Comparison of ENCODE assay signal across 8 mouse cellular contexts in the genomic region with DNA sequence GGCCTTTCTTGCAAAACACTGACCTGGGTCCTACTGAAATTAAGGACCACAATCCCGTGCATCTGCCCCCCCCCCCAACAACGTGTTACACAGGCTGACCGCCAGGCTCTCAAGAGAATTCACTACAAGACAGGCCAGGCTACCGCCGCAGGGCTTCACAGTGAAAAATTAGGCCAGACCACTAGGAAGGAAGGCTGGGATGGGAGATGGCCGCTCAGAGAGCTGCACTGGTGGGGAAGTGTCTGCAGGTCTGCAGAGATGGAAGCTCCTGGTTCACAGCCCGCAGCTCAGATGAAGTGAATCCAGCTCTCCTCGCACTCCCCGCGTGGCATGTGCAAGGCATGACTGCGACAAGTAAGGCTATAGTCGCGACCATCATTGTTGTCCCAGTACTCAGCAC. TPM values are rescaled to one million over a fixed set of nuclear protein-coding genes. Genes with fewer than 3 reads are reported as not detected.
DNase-seq lines count a peak whose midpoint lies in the region; ATAC-seq and TF ChIP-seq lines count a peak whose summit lies in the region.

No protein-coding gene starts in this region.

- peak overlapping the region; percentile 94 for H3K27ac ChIP-seq in heart, embryonic 13.5 days (replicated peaks)
- H3K27ac ChIP-seq in bone marrow, adult 2 months (ENCODE audit: control insufficient read depth, insufficient read depth, low read depth, low read length, poor library complexity) = no peak overlapping the region
- H3K27ac ChIP-seq in hindbrain, embryonic 11.5 days (ENCODE audit: low read depth, low read length) = no peak overlapping the region
- H3K27ac ChIP-seq in midbrain, embryonic 14.5 days (replicated peaks; ENCODE audit: low read depth, low read length) = no peak overlapping the region

- peak overlapping the region; percentile 97 for H3K4me2 ChIP-seq in heart, embryonic 13.5 days
- H3K4me2 ChIP-seq in hindbrain, embryonic 11.5 days (replicated peaks; ENCODE audit: low read depth, low read length) = peak overlapping the region; percentile 98; the same call in 1 of the 2 replicates
- peak overlapping the region; percentile 97 for H3K4me2 ChIP-seq in midbrain, embryonic 14.5 days (ENCODE audit: low read length)

- WGBS in heart, embryonic 13.5 days = 33% methylated on average over 13 of the region's 13 CpGs
- WGBS in bone marrow, adult 2 months = 80% methylated on average over 13 of the region's 13 CpGs
- whole genome bisulfite sequencing in hindbrain, embryonic 11.5 days = 58% methylated on average over 13 of the region's 13 CpGs
- 61% methylated on average over 13 of the region's 13 CpGs for WGBS in midbrain, embryonic 14.5 days

- peaks cover 7% of the 10 kb centered on the region for H3K36me3 ChIP-seq in heart, embryonic 13.5 days
- H3K36me3 ChIP-seq in hindbrain, embryonic 11.5 days (ENCODE audit: control insufficient read depth, insufficient read depth, low read length) = no peaks in the 10 kb centered on the region
- H3K36me3 ChIP-seq in midbrain, embryonic 14.5 days (ENCODE audit: control insufficient read depth, insufficient read depth, low read length) = no peaks in the 10 kb centered on the region

- H3K9me3 ChIP-seq in heart, embryonic 13.5 days = peaks cover 4% of the 10 kb centered on the region; the same call in 1 of the 2 replicates
- H3K9me3 ChIP-seq in hindbrain, embryonic 11.5 days (ENCODE audit: control insufficient read depth, low read length) = no peaks in the 10 kb centered on the region
- no peaks in the 10 kb centered on the region for H3K9me3 ChIP-seq in midbrain, embryonic 14.5 days (ENCODE audit: control insufficient read depth, low read length)

- H3K27me3 ChIP-seq in heart, embryonic 13.5 days (replicated peaks) = peaks cover 21% of the 10 kb centered on the region; the same call in 1 of the 2 replicates
- H3K27me3 ChIP-seq in hindbrain, embryonic 11.5 days (ENCODE audit: control insufficient read depth, insufficient read depth, low read length) = peaks cover 16% of the 10 kb centered on the region
- H3K27me3 ChIP-seq in midbrain, embryonic 14.5 days (ENCODE audit: control insufficient read depth, insufficient read depth, low read length) = peaks cover 13% of the 10 kb centered on the region

- TF ChIP-seq POLR2A in bone marrow, adult 2 months (IDR thresholded peaks at IDR 0.05; ENCODE audit: borderline replicate concordance, control insufficient read depth, low read depth, low read length) = no peak

- no peak for ATAC-seq in heart, embryonic 13.5 days (ENCODE audit: extremely low read depth, insufficient number of reproducible peaks, low FRiP score, low TSS enrichment)
- ATAC-seq in hindbrain, embryonic 11.5 days (ENCODE audit: low FRiP score) = no peak
- no peak for ATAC-seq in midbrain, embryonic 14.5 days (ENCODE audit: low FRiP score, low TSS enrichment)

- no peak for TF ChIP-seq CTCF in bone marrow, adult 2 months (IDR thresholded peaks at IDR 0.05; ENCODE audit: control insufficient read depth, insufficient read depth, low read length)

- peak overlapping the region; percentile 86 for H3K9ac ChIP-seq in heart, embryonic 13.5 days
- no peak overlapping the region for H3K9ac ChIP-seq in hindbrain, embryonic 11.5 days (ENCODE audit: low read depth, low read length)
- no peak overlapping the region for H3K9ac ChIP-seq in midbrain, embryonic 14.5 days (replicated peaks; ENCODE audit: low read length)

- H3K4me3 ChIP-seq in heart, embryonic 13.5 days = peak overlapping the region; percentile 62
- H3K4me3 ChIP-seq in bone marrow, adult 2 months (replicated peaks; ENCODE audit: control insufficient read depth, low read depth, low read length) = peak overlapping the region; percentile 81
- H3K4me3 ChIP-seq in hindbrain, embryonic 11.5 days (ENCODE audit: low read depth, low read length) = peak overlapping the region; percentile 65; the same call in 1 of the 2 replicates
- H3K4me3 ChIP-seq in midbrain, embryonic 14.5 days (replicated peaks; ENCODE audit: low read depth, low read length) = peak overlapping the region; percentile 62

- H3K4me1 ChIP-seq in heart, embryonic 13.5 days = peaks cover 73% of the 10 kb centered on the region
- peaks cover 2% of the 10 kb centered on the region for H3K4me1 ChIP-seq in bone marrow, adult 2 months (ENCODE audit: control insufficient read depth, insufficient read depth, low read length)
- H3K4me1 ChIP-seq in hindbrain, embryonic 11.5 days (replicated peaks; ENCODE audit: control insufficient read depth, insufficient read depth, low read length) = peaks cover 8% of the 10 kb centered on the region; the same call in 1 of the 2 replicates
- peaks cover 11% of the 10 kb centered on the region for H3K4me1 ChIP-seq in midbrain, embryonic 14.5 days (ENCODE audit: control insufficient read depth, insufficient read depth, low read length)

- DNase-seq in heart, adult 11 months = no peak
- no peak for DNase-seq in hindbrain, embryonic 11.5 days (ENCODE audit: low spot score)
- DNase-seq in midbrain, embryonic 14.5 days = no peak
- no peak for DNase-seq in frontal cortex, postnatal 10 days (ENCODE audit: low spot score in 2 of 2)
- DNase-seq in lung, postnatal 14 days = no peak
- no peak for DNase-seq in kidney, postnatal 4 days

RNA-seq across cellular contexts. Expression of a gene that starts 1.2 kb away (rescaled TPM):
- 16.0 and 16.2 TPM in 2 replicates for polyA plus RNA-seq in heart, embryonic 13.5 days (2015; fragmentation: Nextera tagmentation; extraction: Ambion mirVana)
- 0.88 and 5.2 TPM in 2 replicates for polyA plus RNA-seq in bone marrow, adult 2 months (2011; ENCODE audit: insufficient read depth, insufficient read length, low replicate concordance, missing spikeins)
- polyA plus RNA-seq in hindbrain, embryonic 11.5 days (2014; fragmentation: Nextera tagmentation; extraction: Ambion mirVana) = 1.3 and 2.3 TPM in 2 replicates
- polyA plus RNA-seq in midbrain, embryonic 14.5 days (2014; fragmentation: Nextera tagmentation; extraction: Ambion mirVana) = 1.9 and 2.7 TPM in 2 replicates

RNA-seq across cellular contexts. Expression of a gene that starts 1.2 kb away (rescaled TPM):
- 5.5 and 7.6 TPM in 2 replicates for polyA plus RNA-seq in heart, embryonic 13.5 days (2015; fragmentation: Nextera tagmentation; extraction: Ambion mirVana)
- polyA plus RNA-seq in bone marrow, adult 2 months (2011; ENCODE audit: insufficient read depth, insufficient read length, low replicate concordance, missing spikeins) = 4.6 and 8.6 TPM in 2 replicates
- polyA plus RNA-seq in hindbrain, embryonic 11.5 days (2014; fragmentation: Nextera tagmentation; extraction: Ambion mirVana) = 3.4 and 4.6 TPM in 2 replicates
- polyA plus RNA-seq in midbrain, embryonic 14.5 days (2014; fragmentation: Nextera tagmentation; extraction: Ambion mirVana) = 11.3 and 11.7 TPM in 2 replicates

RNA-seq across cellular contexts. Expression of a gene that starts 5.6 kb away (rescaled TPM):
- 0.05 and 0.08 TPM in 2 replicates for polyA plus RNA-seq in heart, embryonic 13.5 days (2015; fragmentation: Nextera tagmentation; extraction: Ambion mirVana)
- 0.61 and 2.7 TPM in 2 replicates for polyA plus RNA-seq in bone marrow, adult 2 months (2011; ENCODE audit: insufficient read depth, insufficient read length, low replicate concordance, missing spikeins)
- 0.12 and 0.15 TPM in 2 replicates for polyA plus RNA-seq in hindbrain, embryonic 11.5 days (2014; fragmentation: Nextera tagmentation; extraction: Ambion mirVana)
- 0.37 and 0.81 TPM in 2 replicates for polyA plus RNA-seq in midbrain, embryonic 14.5 days (2014; fragmentation: Nextera tagmentation; extraction: Ambion mirVana)

RNA-seq across cellular contexts. Expression of a gene that starts 17.2 kb away (rescaled TPM):
- polyA plus RNA-seq in heart, embryonic 13.5 days (2015; fragmentation: Nextera tagmentation; extraction: Ambion mirVana) = 0.07 TPM in 1 of 2 replicates, not detected in the other
- not detected in 2 replicates for polyA plus RNA-seq in bone marrow, adult 2 months (2011; ENCODE audit: insufficient read depth, insufficient read length, low replicate concordance, missing spikeins)
- polyA plus RNA-seq in hindbrain, embryonic 11.5 days (2014; fragmentation: Nextera tagmentation; extraction: Ambion mirVana) = 0.54 TPM in 1 of 2 replicates, not detected in the other
- 0.23 and 0.47 TPM in 2 replicates for polyA plus RNA-seq in midbrain, embryonic 14.5 days (2014; fragmentation: Nextera tagmentation; extraction: Ambion mirVana)
